ENCODE assay signal across 16 mouse cellular contexts in genomic region chr8:50373790-50374189, GRCm38 (mm10).
"Had no signal": no experiment of that assay in that cellular context is flagged by ENCODE, and none has a peak within 500 bp of the region (broad histone marks: within the 10 kb centered on the region; RNA-seq: fewer than 3 reads in every experiment).

No protein-coding gene starts in this region.

- DNase-seq: kidney, adult 2 months; kidney, postnatal 14 days; lung, embryonic 14.5 days; lung, postnatal 14 days; right cerebral cortex, postnatal 14 days; thymus, adult 2 months; thymus, postnatal 25 days had no signal

- H3K27me3 ChIP-seq: kidney, embryonic 15.5 days; megakaryocyte, embryonic 14.5 days; midbrain, embryonic 12.5 days; neural tube, embryonic 12.5 days; stomach, embryonic 15.5 days had no signal

- H3K36me3 ChIP-seq: kidney, embryonic 15.5 days; limb, embryonic 10.5 days; midbrain, embryonic 12.5 days; neural tube, embryonic 12.5 days; stomach, embryonic 15.5 days had no signal

- H3K4me2 ChIP-seq: kidney, embryonic 15.5 days; liver, embryonic 11.5 days; lung, embryonic 14.5 days; midbrain, embryonic 12.5 days; neural tube, embryonic 12.5 days; stomach, embryonic 15.5 days had no signal

- H3K27ac ChIP-seq: kidney, embryonic 15.5 days; left cerebral cortex, adult 2 months; limb, embryonic 10.5 days; macrophage; midbrain, embryonic 12.5 days; neural tube, embryonic 12.5 days; stomach, embryonic 15.5 days had no signal

- H3K9me3 ChIP-seq: kidney, embryonic 15.5 days; limb, embryonic 10.5 days; megakaryocyte, embryonic 14.5 days; midbrain, embryonic 12.5 days; neural tube, embryonic 12.5 days; stomach, embryonic 15.5 days had no signal

- H3K4me1 ChIP-seq: kidney, embryonic 15.5 days; limb, embryonic 10.5 days; megakaryocyte, embryonic 14.5 days; midbrain, embryonic 12.5 days; neural tube, embryonic 12.5 days; stomach, embryonic 15.5 days had no signal

- H3K9ac ChIP-seq: kidney, embryonic 15.5 days; lung, embryonic 14.5 days; midbrain, embryonic 12.5 days; neural tube, embryonic 12.5 days; stomach, embryonic 15.5 days had no signal

- H3K4me3 ChIP-seq: kidney, embryonic 15.5 days; left cerebral cortex, adult 2 months; limb, embryonic 10.5 days; megakaryocyte, embryonic 14.5 days; midbrain, embryonic 12.5 days; neural tube, embryonic 12.5 days; stomach, embryonic 15.5 days had no signal
